Mouse (Mus musculus) testis, adult 2 months (tissue): ENCODE measurements at regions not wholly inside any gene's neighbourhood (a gene's known extent, or its start where the extent isn't known, plus 50 kb on each side); places are given as distances from the start of the nearest gene placed in this dataset.

ENCODE experiments used
- CTCF ChIP-seq: fragments of 200-500 bp; IDR thresholded peaks from 2 replicates; pipeline ENCODE4 v1.5.1; 2012; ENCODE audit warnings: low read depth, mild to moderate bottlenecking, inconsistent platforms, low read length, moderate library complexity; ENCODE audit not compliant: control insufficient read depth, insufficient read depth, insufficient replicate concordance
- POLR2A ChIP-seq: fragments of 200-500 bp; IDR thresholded peaks from 2 replicates; pipeline ENCODE4 v1.6.1; 2012; ENCODE audit warnings: low read depth, mild to moderate bottlenecking, inconsistent platforms, low read length, moderate library complexity; ENCODE audit not compliant: control insufficient read depth

GRCm38 (mm10) chr10:122185152-122185745 lies 88.1 kb upstream of the Rxylt1 start:
- TF ChIP-seq POLR2A (no peak), CTCF (no peak)
